Mouse (Mus musculus) adrenal gland, postnatal 10 days (tissue): ENCODE measurements around the gene Col4a1. TPM values are rescaled to one million over a fixed set of nuclear protein-coding genes. Genes with fewer than 3 reads are reported as not detected.
A peak's percentile ranks its signal among the peaks of the same experiment; 100 is the strongest.

ENCODE experiments used
- DNase-seq: peaks from one replicate; pipeline ENCODE4 v3.0.0; 2021; ENCODE audit warnings: mixed read lengths
- total RNA-seq, 2 experiments: library from RNA; stranded (reverse); gene quantifications; 2 replicates each; pipeline ENCODE4 v1.2.3; 2021

The Col4a1 gene
- total RNA-seq, 2 experiments from 2014 or later: 677 to 700 TPM

- DNase-seq: no peak
Observed at GRCm38 (mm10) chr8:11298531-11299316, 13.9 kb downstream of the Col4a1 start.

GRCm38 (mm10) chr8:11297141-11297838, 15.3 kb downstream of the Col4a1 start:
- DNase-seq: peak; percentile 73

GRCm38 (mm10) chr8:11296282-11296943, 16.2 kb downstream of the Col4a1 start:
- DNase-seq: no peak

- no peak for DNase-seq
Observed at GRCm38 (mm10) chr8:11292611-11293010, 20.0 kb downstream of the Col4a1 start.

- no peak for DNase-seq
Observed at GRCm38 (mm10) chr8:11290533-11290932, 22.1 kb downstream of the Col4a1 start.

- peak; percentile 53 for DNase-seq
Observed at GRCm38 (mm10) chr8:11288286-11288685, 24.3 kb downstream of the Col4a1 start.

GRCm38 (mm10) chr8:11287139-11287538, 25.5 kb downstream of the Col4a1 start:
- DNase-seq: no peak

- DNase-seq: no peak
Observed at GRCm38 (mm10) chr8:11285437-11285836, 27.2 kb downstream of the Col4a1 start.

GRCm38 (mm10) chr8:11283217-11283616, 29.4 kb downstream of the Col4a1 start:
- DNase-seq: no peak

- no peak for DNase-seq
Observed at GRCm38 (mm10) chr8:11282696-11283095, 29.9 kb downstream of the Col4a1 start.

GRCm38 (mm10) chr8:11282139-11282538, 30.5 kb downstream of the Col4a1 start:
- DNase-seq: no peak

GRCm38 (mm10) chr8:11280721-11281268, 31.8 kb downstream of the Col4a1 start:
- DNase-seq: no peak

- DNase-seq: peak; percentile 75
Observed at GRCm38 (mm10) chr8:11279296-11279826, 33.3 kb downstream of the Col4a1 start.

- no peak for DNase-seq
Observed at GRCm38 (mm10) chr8:11278101-11278611, 34.5 kb downstream of the Col4a1 start.

GRCm38 (mm10) chr8:11277602-11278051, 35.0 kb downstream of the Col4a1 start:
- no peak for DNase-seq

GRCm38 (mm10) chr8:11276286-11276685, 36.3 kb downstream of the Col4a1 start:
- no peak for DNase-seq

GRCm38 (mm10) chr8:11274415-11274814, 38.2 kb downstream of the Col4a1 start:
- DNase-seq: no peak

- DNase-seq: no peak
Observed at GRCm38 (mm10) chr8:11273506-11274158, 39.0 kb downstream of the Col4a1 start.

- DNase-seq: no peak
Observed at GRCm38 (mm10) chr8:11272205-11272604, 40.4 kb downstream of the Col4a1 start.

- no peak for DNase-seq
Observed at GRCm38 (mm10) chr8:11270826-11271225, 41.8 kb downstream of the Col4a1 start.

GRCm38 (mm10) chr8:11268753-11269152, 43.9 kb downstream of the Col4a1 start:
- no peak for DNase-seq

GRCm38 (mm10) chr8:11266471-11266870, 46.2 kb downstream of the Col4a1 start:
- no peak for DNase-seq
